Mouse (Mus musculus) limb, embryonic 12.5 days (tissue): ENCODE measurements at regions not wholly inside any gene's neighbourhood (a gene's known extent, or its start where the extent isn't known, plus 50 kb on each side); places are given as distances from the start of the nearest gene placed in this dataset.
A peak's percentile ranks its signal among the peaks of the same experiment; 100 is the strongest.

Experiments used
- ATAC-seq: fragments of 200-750 bp; cut with Nextera tagmentation; 2 replicates; pipeline ENCODE4 v1.8.0; 2017; ENCODE audit warnings: low read depth, moderate TSS enrichment; ENCODE audit not compliant: insufficient number of reproducible peaks, insufficient read depth, low FRiP score, low TSS enrichment
- H3K27ac ChIP-seq: fragments of 300-500 bp; sonication (generic); 2 replicates; pipeline ENCODE4 v1.5.1; 2016; ENCODE audit warnings: mild to moderate bottlenecking, moderate library complexity
- H3K27me3 ChIP-seq: fragments of 300-500 bp; sonication (generic); 2 replicates; pipeline ENCODE4 v1.6.1; 2016; ENCODE audit warnings: mild to moderate bottlenecking, moderate library complexity
- H3K36me3 ChIP-seq: fragments of 300-500 bp; sonication (generic); 2 replicates; pipeline ENCODE4 v1.6.1; 2016; ENCODE audit warnings: mild to moderate bottlenecking, moderate library complexity
- H3K4me1 ChIP-seq: fragments of 300-500 bp; sonication (generic); replicated peaks from 2 replicates; pipeline ENCODE4 v1.6.1; 2016
- H3K4me2 ChIP-seq: fragments of 300-500 bp; sonication (generic); 2 replicates; pipeline ENCODE4 v1.6.1; 2016; ENCODE audit warnings: mild to moderate bottlenecking, moderate library complexity
- H3K4me3 ChIP-seq: fragments of 300-500 bp; sonication (generic); replicated peaks from 2 replicates; pipeline ENCODE4 v1.5.1; 2016; ENCODE audit warnings: mild to moderate bottlenecking
- H3K9ac ChIP-seq: fragments of 300-500 bp; sonication (generic); replicated peaks from 2 replicates; pipeline ENCODE4 v1.6.1; 2016; ENCODE audit warnings: mild to moderate bottlenecking, moderate library complexity
- H3K9me3 ChIP-seq: fragments of 300-500 bp; sonication (generic); 2 replicates; pipeline ENCODE4 v1.6.1; 2016; ENCODE audit warnings: mild to moderate bottlenecking, moderate library complexity
- WGBS: fragments of 180-500 bp; shearing (Covaris S2); methylation state at CpG from one replicate; pipeline ENCODE4 v1.1.7; 2016; 5-methylcytosine and 5-hydroxymethylcytosine counted together

GRCm38 (mm10) chr2:172094159-172094558, 50.9 kb upstream of the Cbln4 start:
- Histone ChIP-seq H3K4me3 (no peak overlapping the region), H3K9ac (no peak overlapping the region), H3K27ac (no peak overlapping the region), H3K4me1 (no peaks in the 10 kb centered on the region), H3K4me2 (no peak overlapping the region), H3K9me3 (no peaks in the 10 kb centered on the region), H3K27me3 (no peaks in the 10 kb centered on the region), H3K36me3 (no peaks in the 10 kb centered on the region)
- WGBS, result 87% methylated on average over 7 of the region's 7 CpGs
- ATAC-seq, result no peak

GRCm38 (mm10) chr2:172103881-172104655, 60.8 kb upstream of the Cbln4 start:
- ATAC-seq, result no peak
- Histone ChIP-seq H3K27ac (no peak overlapping the region), H3K4me2 (no peak overlapping the region), H3K9me3 (no peaks in the 10 kb centered on the region), H3K36me3 (no peaks in the 10 kb centered on the region), H3K27me3 (peaks cover 6% of the 10 kb centered on the region), H3K9ac (no peak overlapping the region), H3K4me1 (peaks cover 23% of the 10 kb centered on the region), H3K4me3 (no peak overlapping the region)
- WGBS, result 37% methylated on average over 18 of the region's 18 CpGs

GRCm38 (mm10) chr2:172105241-172105640, 62.0 kb upstream of the Cbln4 start:
- ATAC-seq, result no peak
- Histone ChIP-seq H3K4me3 (no peak overlapping the region), H3K4me1 (peaks cover 23% of the 10 kb centered on the region), H3K9me3 (no peaks in the 10 kb centered on the region), H3K9ac (no peak overlapping the region), H3K4me2 (peak overlapping the region; percentile 4; the same call in 1 of the 2 replicates), H3K36me3 (no peaks in the 10 kb centered on the region), H3K27me3 (peaks cover 6% of the 10 kb centered on the region), H3K27ac (no peak overlapping the region)
- WGBS, result 14% methylated on average over 10 of the region's 10 CpGs

GRCm38 (mm10) chr2:172110706-172111105, 67.4 kb upstream of the Cbln4 start:
- Histone ChIP-seq H3K4me3 (no peak overlapping the region), H3K9me3 (no peaks in the 10 kb centered on the region), H3K36me3 (no peaks in the 10 kb centered on the region), H3K4me1 (peaks cover under 1% of the 10 kb centered on the region; the same call in 1 of the 2 replicates), H3K4me2 (no peak overlapping the region), H3K27me3 (peaks cover 3% of the 10 kb centered on the region; the same call in 1 of the 2 replicates), H3K9ac (no peak overlapping the region), H3K27ac (no peak overlapping the region)
- ATAC-seq, result no peak
- WGBS, result 38% methylated on average over 3 of the region's 3 CpGs

GRCm38 (mm10) chr2:172113639-172114038, 70.4 kb upstream of the Cbln4 start:
- no peaks in the 10 kb centered on the region for H3K27me3 ChIP-seq
- H3K27ac ChIP-seq, result no peak overlapping the region
- WGBS, result 90% methylated on average over 13 of the region's 13 CpGs
- H3K36me3 ChIP-seq, result no peaks in the 10 kb centered on the region
- ATAC-seq, result no peak
- H3K4me2 ChIP-seq, result no peak overlapping the region
- no peak overlapping the region for H3K9ac ChIP-seq
- H3K9me3 ChIP-seq, result no peaks in the 10 kb centered on the region
- H3K4me1 ChIP-seq, result no peaks in the 10 kb centered on the region
- no peak overlapping the region for H3K4me3 ChIP-seq

GRCm38 (mm10) chr2:172115604-172116206, 72.4 kb upstream of the Cbln4 start:
- Histone ChIP-seq H3K27ac (no peak overlapping the region), H3K9me3 (no peaks in the 10 kb centered on the region), H3K4me1 (no peaks in the 10 kb centered on the region), H3K4me3 (no peak overlapping the region), H3K36me3 (no peaks in the 10 kb centered on the region), H3K4me2 (no peak overlapping the region), H3K27me3 (no peaks in the 10 kb centered on the region), H3K9ac (no peak overlapping the region)
- whole genome bisulfite sequencing, result 74% methylated on average over 10 of the region's 10 CpGs
- ATAC-seq, result no peak

- H3K27me3 ChIP-seq, result no peaks in the 10 kb centered on the region
- ATAC-seq, result no peak
- H3K9me3 ChIP-seq, result no peaks in the 10 kb centered on the region
- no peaks in the 10 kb centered on the region for H3K4me1 ChIP-seq
- no peak overlapping the region for H3K4me3 ChIP-seq
- H3K27ac ChIP-seq, result no peak overlapping the region
- WGBS, result 65% methylated on average over 2 of the region's 2 CpGs
- no peaks in the 10 kb centered on the region for H3K36me3 ChIP-seq
- H3K4me2 ChIP-seq, result no peak overlapping the region
- H3K9ac ChIP-seq, result no peak overlapping the region
Observed at GRCm38 (mm10) chr2:172127517-172127916, 84.3 kb upstream of the Cbln4 start.

GRCm38 (mm10) chr2:172131232-172131631, 88.0 kb upstream of the Cbln4 start:
- Histone ChIP-seq H3K4me3 (no peak overlapping the region), H3K27me3 (no peaks in the 10 kb centered on the region), H3K9me3 (no peaks in the 10 kb centered on the region), H3K27ac (no peak overlapping the region), H3K4me1 (no peaks in the 10 kb centered on the region), H3K9ac (no peak overlapping the region), H3K36me3 (no peaks in the 10 kb centered on the region), H3K4me2 (no peak overlapping the region)
- WGBS, result 28% methylated on average over 1 of the region's 1 CpGs
- ATAC-seq, result no peak

- H3K27me3 ChIP-seq, result no peaks in the 10 kb centered on the region
- no peak overlapping the region for H3K4me2 ChIP-seq
- no peak overlapping the region for H3K27ac ChIP-seq
- no peak overlapping the region for H3K9ac ChIP-seq
- no peaks in the 10 kb centered on the region for H3K9me3 ChIP-seq
- no peak for ATAC-seq
- H3K4me1 ChIP-seq, result no peaks in the 10 kb centered on the region
- 83% methylated on average over 15 of the region's 15 CpGs for WGBS
- no peak overlapping the region for H3K4me3 ChIP-seq
- H3K36me3 ChIP-seq, result no peaks in the 10 kb centered on the region
Observed at GRCm38 (mm10) chr2:172132623-172133332, 89.5 kb upstream of the Cbln4 start.

GRCm38 (mm10) chr2:172140080-172140479, 96.8 kb upstream of the Cbln4 start:
- Histone ChIP-seq H3K4me3 (no peak overlapping the region), H3K4me1 (no peaks in the 10 kb centered on the region; the same call in 1 of the 2 replicates), H3K4me2 (no peak overlapping the region), H3K9me3 (no peaks in the 10 kb centered on the region), H3K36me3 (no peaks in the 10 kb centered on the region), H3K9ac (no peak overlapping the region), H3K27me3 (no peaks in the 10 kb centered on the region), H3K27ac (no peak overlapping the region)
- ATAC-seq, result no peak
- 33% methylated on average over 6 of the region's 6 CpGs for WGBS

- no peak overlapping the region for H3K9ac ChIP-seq
- no peak overlapping the region for H3K27ac ChIP-seq
- no peaks in the 10 kb centered on the region for H3K27me3 ChIP-seq
- ATAC-seq, result no peak
- no peak overlapping the region for H3K4me3 ChIP-seq
- H3K9me3 ChIP-seq, result no peaks in the 10 kb centered on the region
- H3K4me1 ChIP-seq, result no peaks in the 10 kb centered on the region; the same call in 1 of the 2 replicates
- H3K36me3 ChIP-seq, result no peaks in the 10 kb centered on the region
- WGBS, result 31% methylated on average over 9 of the region's 9 CpGs
- no peak overlapping the region for H3K4me2 ChIP-seq
Observed at GRCm38 (mm10) chr2:172143269-172143668, 100.0 kb upstream of the Cbln4 start.
